Mouse (Mus musculus): ENCODE data around the gene Gmpr2. TPM values are rescaled to one million over a fixed set of nuclear protein-coding genes. Genes with fewer than 3 reads are reported as not detected.

The Gmpr2 gene
- polyA plus RNA-seq, 1 experiment from 2014 or later: 45.7 TPM

DNA sequence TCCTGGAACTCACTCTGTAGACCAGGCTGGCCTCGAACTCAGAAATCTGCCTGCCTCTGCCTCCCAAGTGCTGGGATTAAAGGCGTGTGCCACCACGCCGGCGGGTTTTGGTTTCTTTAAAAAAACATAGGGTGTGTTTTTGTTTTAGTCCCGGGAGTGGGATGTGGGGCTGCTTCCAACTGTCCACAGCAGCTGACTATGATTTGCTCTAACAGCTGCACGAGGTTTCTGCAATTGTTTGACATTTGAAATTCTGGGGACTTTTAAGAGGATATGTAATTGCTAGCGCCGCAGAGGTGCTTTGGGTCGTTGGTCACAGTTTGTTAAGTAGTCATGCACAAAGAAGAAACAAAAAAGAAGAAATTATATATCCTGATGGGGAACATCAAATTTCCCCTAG, 17.7 kb downstream of the Gmpr2 start:
- H3K9ac ChIP-seq: no peak overlapping the region
- ATAC-seq (ENCODE audit: low FRiP score, low read depth): no peak
- H3K36me3 ChIP-seq: no peaks in the 10 kb centered on the region
- WGBS: 83% methylated on average over 10 of the region's 10 CpGs
- no peaks in the 10 kb centered on the region for H3K9me3 ChIP-seq
- H3K4me3 ChIP-seq: no peak overlapping the region
- H3K27ac ChIP-seq (replicated peaks): no peak overlapping the region
- H3K4me2 ChIP-seq: no peak overlapping the region
- no peaks in the 10 kb centered on the region for H3K27me3 ChIP-seq
- H3K4me1 ChIP-seq (replicated peaks): no peaks in the 10 kb centered on the region

DNA sequence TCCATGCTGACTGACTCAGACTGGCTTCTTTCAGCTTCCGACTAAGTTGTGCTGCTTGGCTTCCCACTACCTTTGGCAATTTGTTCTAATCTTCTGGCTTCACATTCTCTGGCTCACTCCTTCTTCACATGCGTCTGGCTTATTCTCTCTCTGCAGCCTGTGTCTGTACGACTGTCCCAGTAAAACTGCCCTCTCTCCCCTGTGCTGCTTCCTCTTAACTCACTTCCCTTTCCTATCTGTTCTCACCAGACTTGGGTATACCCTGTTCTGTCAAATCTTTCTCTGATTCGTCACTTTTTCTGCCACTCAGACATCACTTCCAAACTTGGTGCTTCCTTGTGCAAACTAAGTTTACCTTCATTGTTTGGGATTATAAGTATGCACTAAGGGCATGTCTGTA, 25.5 kb downstream of the Gmpr2 start:
- ATAC-seq (ENCODE audit: low FRiP score, low read depth): no peak
- WGBS: 85% methylated on average over 4 of the region's 4 CpGs
- no peaks in the 10 kb centered on the region for H3K4me1 ChIP-seq (replicated peaks)
- no peak overlapping the region for H3K27ac ChIP-seq (replicated peaks)
- no peaks in the 10 kb centered on the region for H3K36me3 ChIP-seq
- no peak overlapping the region for H3K4me2 ChIP-seq
- no peaks in the 10 kb centered on the region for H3K27me3 ChIP-seq
- no peak overlapping the region for H3K9ac ChIP-seq
- no peak overlapping the region for H3K4me3 ChIP-seq
- H3K9me3 ChIP-seq: no peaks in the 10 kb centered on the region

DNA sequence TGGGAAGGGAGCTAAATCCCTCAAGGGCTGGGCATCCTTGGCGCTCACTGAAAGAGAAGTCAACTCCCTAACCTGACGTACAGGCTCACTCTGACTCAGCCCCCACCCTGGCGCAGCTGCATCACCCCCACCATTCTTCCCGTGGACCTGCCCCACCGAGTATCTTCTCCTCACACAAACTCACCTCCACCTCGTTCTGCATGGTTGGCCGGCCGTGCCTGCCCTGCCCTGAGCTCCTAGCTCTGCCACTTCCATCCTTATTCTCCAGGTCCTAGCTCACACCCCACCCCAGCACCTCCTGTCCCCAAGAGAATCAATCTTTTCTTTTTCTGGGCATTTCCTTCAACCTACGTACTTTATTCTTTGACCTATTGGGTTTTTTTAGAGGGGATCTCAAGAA, 29.4 kb downstream of the Gmpr2 start:
- Histone ChIP-seq H3K4me2 (no peak overlapping the region), H3K27me3 (no peaks in the 10 kb centered on the region), H3K27ac (replicated peaks) (no peak overlapping the region), H3K4me1 (replicated peaks) (no peaks in the 10 kb centered on the region), H3K9ac (no peak overlapping the region), H3K4me3 (no peak overlapping the region), H3K36me3 (no peaks in the 10 kb centered on the region), H3K9me3 (no peaks in the 10 kb centered on the region)
- WGBS: 70% methylated on average over 9 of the region's 9 CpGs
- no peak for ATAC-seq (ENCODE audit: low FRiP score, low read depth)

DNA sequence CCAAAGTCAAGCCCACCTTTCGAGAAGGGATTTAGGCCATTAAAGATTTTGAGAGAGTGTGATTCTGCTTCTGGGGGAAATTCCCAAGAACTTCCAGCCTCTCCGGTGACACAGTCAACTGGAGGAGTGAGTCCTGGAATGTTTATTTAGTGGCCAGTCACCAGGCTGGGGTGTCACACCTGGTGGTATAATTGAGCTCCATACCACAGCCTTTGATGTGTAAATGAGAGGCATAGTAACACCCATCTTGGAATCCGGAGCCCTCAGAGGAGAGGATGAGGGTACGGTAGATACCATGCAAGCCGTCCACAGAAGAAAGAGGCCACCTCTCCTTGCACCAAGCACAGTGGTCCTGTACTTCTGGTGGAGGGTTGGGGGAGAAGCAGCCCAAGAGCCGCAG, 31.0 kb downstream of the Gmpr2 start:
- H3K4me2 ChIP-seq: no peak overlapping the region
- ATAC-seq (ENCODE audit: low FRiP score, low read depth): no peak
- WGBS: 65% methylated on average over 6 of the region's 6 CpGs
- no peak overlapping the region for H3K9ac ChIP-seq
- no peaks in the 10 kb centered on the region for H3K36me3 ChIP-seq
- H3K4me3 ChIP-seq: no peak overlapping the region
- no peaks in the 10 kb centered on the region for H3K9me3 ChIP-seq
- H3K27ac ChIP-seq (replicated peaks): no peak overlapping the region
- H3K27me3 ChIP-seq: no peaks in the 10 kb centered on the region
- no peaks in the 10 kb centered on the region for H3K4me1 ChIP-seq (replicated peaks)

DNA sequence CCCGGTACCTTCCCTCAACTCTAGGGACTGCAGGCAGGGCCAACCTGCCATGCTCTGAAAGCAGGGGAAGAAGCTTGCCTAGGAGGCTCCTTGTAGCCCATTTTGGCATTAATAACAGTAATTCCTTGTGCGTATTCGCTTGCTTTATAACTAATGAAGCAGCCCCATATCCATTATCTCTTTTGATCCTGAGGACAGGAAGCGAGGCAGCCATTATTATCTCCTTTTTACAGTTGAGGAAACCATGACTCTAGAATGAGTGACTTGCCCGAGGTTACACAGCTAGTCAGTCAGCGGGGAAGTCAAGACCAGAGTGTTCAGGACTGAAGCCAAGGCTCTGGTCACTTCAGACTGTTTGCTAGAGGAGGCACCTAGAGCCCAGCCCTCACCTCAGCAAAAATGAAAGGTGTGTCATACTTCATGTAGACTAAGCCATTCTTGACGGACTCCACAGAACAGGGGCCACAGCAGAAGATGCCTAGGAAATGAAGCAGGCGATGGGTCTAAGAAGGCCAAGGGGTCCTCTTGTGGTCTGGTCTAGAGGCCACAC, 34.4 kb downstream of the Gmpr2 start:
- Histone ChIP-seq H3K27ac (replicated peaks) (no peak overlapping the region), H3K36me3 (no peaks in the 10 kb centered on the region), H3K9me3 (no peaks in the 10 kb centered on the region), H3K4me1 (replicated peaks) (no peaks in the 10 kb centered on the region), H3K4me3 (no peak overlapping the region), H3K9ac (no peak overlapping the region), H3K27me3 (no peaks in the 10 kb centered on the region), H3K4me2 (no peak overlapping the region)
- WGBS: 91% methylated on average over 8 of the region's 8 CpGs
- ATAC-seq (ENCODE audit: low FRiP score, low read depth): no peak

DNA sequence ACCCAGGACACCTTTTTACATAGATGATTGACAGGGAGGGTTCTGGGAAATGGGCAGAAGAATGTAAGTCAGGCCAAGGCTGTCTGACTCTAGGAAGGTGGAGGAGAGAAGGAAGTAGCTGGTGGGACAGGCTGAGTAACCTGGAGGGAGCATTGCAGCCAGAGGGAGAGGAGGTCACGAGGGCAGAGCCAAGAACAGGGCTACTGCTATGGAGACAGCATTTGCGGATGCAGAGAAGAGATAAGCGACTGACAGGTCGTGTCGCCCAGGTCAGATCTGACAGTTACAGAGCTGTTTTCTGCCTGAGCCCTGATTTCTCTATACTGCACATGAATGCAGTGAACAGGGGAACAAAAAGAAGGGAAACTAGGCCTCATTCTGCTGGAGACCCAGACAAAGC, 35.7 kb downstream of the Gmpr2 start:
- WGBS: 85% methylated on average over 5 of the region's 5 CpGs
- no peaks in the 10 kb centered on the region for H3K27me3 ChIP-seq
- no peak overlapping the region for H3K4me3 ChIP-seq
- ATAC-seq (ENCODE audit: low FRiP score, low read depth): no peak
- no peaks in the 10 kb centered on the region for H3K4me1 ChIP-seq (replicated peaks)
- no peak overlapping the region for H3K4me2 ChIP-seq
- no peaks in the 10 kb centered on the region for H3K36me3 ChIP-seq
- no peak overlapping the region for H3K9ac ChIP-seq
- no peaks in the 10 kb centered on the region for H3K9me3 ChIP-seq
- H3K27ac ChIP-seq (replicated peaks): no peak overlapping the region

DNA sequence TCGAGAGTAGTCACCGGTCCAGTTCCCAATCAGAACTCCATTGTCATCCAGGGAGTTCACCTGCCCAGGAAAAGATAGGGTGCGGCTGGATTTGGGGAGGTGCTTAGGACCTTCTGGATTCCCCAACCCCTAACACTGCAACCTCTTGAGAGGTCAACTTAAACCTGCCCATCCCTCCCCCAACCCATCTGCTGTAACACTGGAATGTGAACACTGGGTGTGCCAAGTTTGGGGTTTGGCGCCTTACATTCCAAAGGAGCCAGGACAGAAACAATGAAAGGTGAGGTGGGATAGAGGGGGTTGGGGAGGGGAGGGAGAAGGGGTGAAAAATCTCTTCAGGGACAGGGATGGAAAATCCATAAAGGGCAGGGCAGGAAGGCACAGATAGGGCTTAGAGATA, 37.8 kb downstream of the Gmpr2 start:
- peaks cover 7% of the 10 kb centered on the region; the same call in 1 of the 2 replicates for H3K27me3 ChIP-seq
- no peak overlapping the region for H3K27ac ChIP-seq (replicated peaks)
- H3K4me2 ChIP-seq: no peak overlapping the region
- WGBS: 87% methylated on average over 4 of the region's 4 CpGs
- no peak for ATAC-seq (ENCODE audit: low FRiP score, low read depth)
- no peak overlapping the region for H3K4me3 ChIP-seq
- no peaks in the 10 kb centered on the region for H3K36me3 ChIP-seq
- no peak overlapping the region for H3K9ac ChIP-seq
- no peaks in the 10 kb centered on the region for H3K4me1 ChIP-seq (replicated peaks)
- no peaks in the 10 kb centered on the region for H3K9me3 ChIP-seq

DNA sequence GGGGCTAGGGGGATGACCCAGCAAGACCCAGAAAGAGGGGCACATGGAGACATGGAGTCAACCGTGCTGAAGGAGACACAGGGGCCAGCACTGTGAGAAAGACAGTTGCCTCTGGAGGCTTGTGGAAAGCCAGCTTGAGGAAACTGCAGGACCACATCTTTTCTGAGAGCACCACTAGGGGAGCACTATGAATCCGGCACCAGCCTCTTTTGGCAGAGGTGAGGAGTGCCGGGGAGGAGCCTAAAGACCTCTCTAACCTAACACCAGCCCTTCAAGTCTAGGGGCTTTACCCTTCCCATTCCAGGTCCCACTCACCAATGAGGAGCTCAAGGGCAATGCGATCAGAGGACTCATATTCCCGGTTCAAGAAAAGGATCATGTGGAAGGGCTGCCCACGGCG, 40.0 kb downstream of the Gmpr2 start:
- H3K4me3 ChIP-seq: no peak overlapping the region
- H3K9ac ChIP-seq: no peak overlapping the region
- peaks cover 7% of the 10 kb centered on the region; the same call in 1 of the 2 replicates for H3K27me3 ChIP-seq
- no peaks in the 10 kb centered on the region for H3K9me3 ChIP-seq
- no peak for ATAC-seq (ENCODE audit: low FRiP score, low read depth)
- no peaks in the 10 kb centered on the region for H3K4me1 ChIP-seq (replicated peaks)
- no peaks in the 10 kb centered on the region; the same call in 1 of the 2 replicates for H3K36me3 ChIP-seq
- no peak overlapping the region for H3K4me2 ChIP-seq
- 79% methylated on average over 7 of the region's 7 CpGs for WGBS
- H3K27ac ChIP-seq (replicated peaks): no peak overlapping the region

DNA sequence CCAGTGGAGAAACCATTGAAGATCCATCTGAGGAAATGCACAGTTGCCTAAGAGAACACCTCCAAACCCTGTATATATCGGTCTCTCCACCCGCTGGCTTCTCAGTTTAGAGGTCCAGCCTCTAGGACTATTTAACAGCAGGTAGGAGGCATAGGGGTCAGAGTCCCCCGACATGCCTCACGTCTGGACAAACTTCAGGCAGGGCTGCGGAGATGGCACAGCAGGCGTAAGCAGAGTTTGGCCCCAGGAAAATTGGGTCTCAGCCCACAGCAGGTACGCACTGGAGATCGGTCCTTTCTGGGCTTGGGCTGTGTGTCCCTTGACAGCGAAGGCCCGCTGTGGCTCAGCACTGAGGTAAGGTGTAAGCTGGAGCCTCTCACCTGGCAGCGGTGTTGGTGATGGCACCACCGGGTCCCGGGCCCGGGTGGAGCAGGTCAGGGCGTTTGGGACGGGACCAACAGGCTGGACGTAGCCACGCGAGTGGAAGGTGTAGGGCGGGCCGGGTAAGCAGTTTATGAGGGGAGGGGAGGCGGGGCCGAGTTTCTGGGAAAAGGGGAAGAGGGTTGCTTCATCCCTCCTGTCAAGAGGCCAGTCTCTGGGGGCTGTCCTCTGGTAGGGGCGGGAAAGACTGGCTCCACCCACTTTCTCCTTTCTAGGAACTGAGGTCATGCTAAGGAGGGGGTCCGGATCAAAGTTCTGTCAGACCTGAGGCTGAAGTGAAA, 41.4 kb downstream of the Gmpr2 start:
- 19% methylated on average over 25 of the region's 25 CpGs for WGBS
- ATAC-seq (ENCODE audit: low FRiP score, low read depth): no peak
- H3K9ac ChIP-seq: no peak overlapping the region
- no peaks in the 10 kb centered on the region for H3K9me3 ChIP-seq
- H3K4me3 ChIP-seq: no peak overlapping the region
- H3K4me1 ChIP-seq (replicated peaks): no peaks in the 10 kb centered on the region
- H3K36me3 ChIP-seq: peaks cover 5% of the 10 kb centered on the region
- no peak overlapping the region for H3K4me2 ChIP-seq
- H3K27me3 ChIP-seq: peaks cover 7% of the 10 kb centered on the region; the same call in 1 of the 2 replicates
- no peak overlapping the region for H3K27ac ChIP-seq (replicated peaks)

DNA sequence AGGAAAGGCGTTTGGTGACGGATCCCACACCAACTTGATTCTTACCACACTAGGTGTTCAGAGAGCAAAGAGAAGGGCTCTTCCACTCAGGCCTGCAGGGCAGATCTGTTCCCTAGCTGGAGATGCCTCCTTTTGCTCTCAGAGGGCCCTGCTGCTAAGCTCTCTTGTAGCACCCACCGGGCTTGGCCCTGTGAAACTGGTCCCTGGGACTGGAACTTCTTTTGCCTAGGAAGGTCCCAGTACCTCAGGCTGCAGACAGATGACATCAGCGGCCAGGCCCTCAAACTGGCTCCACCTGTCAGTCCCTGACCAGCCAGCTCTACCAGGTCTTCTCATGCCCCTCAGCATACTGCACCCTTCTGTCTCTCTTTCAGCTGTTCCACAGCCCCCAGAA, 42.0 kb downstream of the Gmpr2 start, which contains the start of gene Tgm1:
Tgm1 (minus strand) TSS at position 198 of the 394 bp plus-strand sequence.
- ATAC-seq (ENCODE audit: low FRiP score, low read depth): no peak
- Histone ChIP-seq H3K9ac (no peak within 1 kb of the TSS), H3K27me3 (peaks cover 7% of the 10 kb centered on the region; the same call in 1 of the 2 replicates), H3K4me2 (no peak within 1 kb of the TSS), H3K4me3 (no peak within 1 kb of the TSS), H3K4me1 (replicated peaks) (no peaks in the 10 kb centered on the region), H3K36me3 (peaks cover 11% of the 10 kb centered on the region), H3K9me3 (no peaks in the 10 kb centered on the region), H3K27ac (replicated peaks) (no peak within 1 kb of the TSS)
- WGBS: 25% methylated on average over 4 of the region's 4 CpGs

DNA sequence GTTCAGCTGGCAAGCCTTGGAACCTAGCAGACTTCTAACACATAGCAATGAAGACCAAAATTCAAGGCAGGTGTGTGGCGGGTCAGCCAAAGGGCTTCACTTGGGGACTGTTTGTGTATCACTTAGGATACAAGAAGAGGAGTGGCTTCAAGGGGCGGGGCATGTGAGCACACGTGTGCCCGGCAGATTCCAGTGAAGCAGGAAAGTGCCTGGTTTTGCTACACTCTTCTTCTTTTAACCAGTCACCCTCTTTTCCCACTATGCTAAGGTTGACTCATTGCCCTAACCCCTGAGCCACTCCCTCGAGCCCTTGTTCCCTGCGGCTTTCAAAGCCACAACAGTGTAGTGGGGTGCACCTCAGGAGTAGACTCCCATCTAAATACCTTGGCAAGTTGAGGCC, 43.2 kb downstream of the Gmpr2 start:
- Histone ChIP-seq H3K27me3 (peaks cover 7% of the 10 kb centered on the region; the same call in 1 of the 2 replicates), H3K4me2 (no peak overlapping the region), H3K4me3 (no peak overlapping the region), H3K36me3 (peaks cover 12% of the 10 kb centered on the region), H3K9ac (no peak overlapping the region), H3K4me1 (replicated peaks) (no peaks in the 10 kb centered on the region), H3K9me3 (no peaks in the 10 kb centered on the region), H3K27ac (replicated peaks) (no peak overlapping the region)
- 38% methylated on average over 6 of the region's 6 CpGs for WGBS
- no peak for ATAC-seq (ENCODE audit: low FRiP score, low read depth)

DNA sequence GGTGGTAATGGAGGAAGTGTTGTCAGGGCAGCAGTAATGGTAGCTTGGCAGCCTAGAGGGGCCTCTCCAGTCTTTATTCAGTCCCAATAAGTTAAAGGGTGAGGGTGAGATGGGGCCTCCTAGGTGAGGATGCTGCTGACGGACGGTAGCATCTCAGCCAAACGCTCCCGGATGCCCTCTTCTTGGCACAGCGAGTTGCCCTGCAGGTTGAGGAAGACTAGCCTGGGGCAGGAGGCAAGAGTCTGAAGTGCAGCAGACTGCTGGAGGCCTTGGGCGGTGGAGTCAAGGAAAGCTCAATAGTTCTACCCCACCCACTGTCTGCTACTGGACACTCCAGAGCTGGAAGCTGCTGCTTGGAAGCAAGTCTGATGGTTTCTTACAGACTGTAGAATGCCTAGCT, 44.5 kb downstream of the Gmpr2 start:
- H3K36me3 ChIP-seq: peaks cover 12% of the 10 kb centered on the region
- no peak overlapping the region for H3K27ac ChIP-seq (replicated peaks)
- H3K27me3 ChIP-seq: peaks cover 7% of the 10 kb centered on the region; the same call in 1 of the 2 replicates
- H3K9ac ChIP-seq: no peak overlapping the region
- H3K4me2 ChIP-seq: no peak overlapping the region
- no peaks in the 10 kb centered on the region for H3K9me3 ChIP-seq
- H3K4me3 ChIP-seq: no peak overlapping the region
- H3K4me1 ChIP-seq (replicated peaks): peaks cover 9% of the 10 kb centered on the region
- 94% methylated on average over 6 of the region's 6 CpGs for WGBS
- no peak for ATAC-seq (ENCODE audit: low FRiP score, low read depth)
